Mouse (Mus musculus): ENCODE measurements at regions not wholly inside any gene's neighbourhood (a gene's known extent, or its start where the extent isn't known, plus 50 kb on each side); places are given as distances from the start of the nearest gene placed in this dataset.

GRCm38 (mm10) chr1:158119708-158120107, 236.4 kb downstream of the Brinp2 start:
- no peak for ATAC-seq (replicated peaks; ENCODE audit: low FRiP score, poor library complexity, severe bottlenecking)

- ATAC-seq (replicated peaks; ENCODE audit: low FRiP score, poor library complexity, severe bottlenecking): no peak
These were observed 231.2 kb downstream of the Brinp2 start for GRCm38 (mm10) chr1:158124902-158125301.

GRCm38 (mm10) chr1:158126272-158126671, 229.9 kb downstream of the Brinp2 start:
- no peak for ATAC-seq (replicated peaks; ENCODE audit: low FRiP score, poor library complexity, severe bottlenecking)

DNA sequence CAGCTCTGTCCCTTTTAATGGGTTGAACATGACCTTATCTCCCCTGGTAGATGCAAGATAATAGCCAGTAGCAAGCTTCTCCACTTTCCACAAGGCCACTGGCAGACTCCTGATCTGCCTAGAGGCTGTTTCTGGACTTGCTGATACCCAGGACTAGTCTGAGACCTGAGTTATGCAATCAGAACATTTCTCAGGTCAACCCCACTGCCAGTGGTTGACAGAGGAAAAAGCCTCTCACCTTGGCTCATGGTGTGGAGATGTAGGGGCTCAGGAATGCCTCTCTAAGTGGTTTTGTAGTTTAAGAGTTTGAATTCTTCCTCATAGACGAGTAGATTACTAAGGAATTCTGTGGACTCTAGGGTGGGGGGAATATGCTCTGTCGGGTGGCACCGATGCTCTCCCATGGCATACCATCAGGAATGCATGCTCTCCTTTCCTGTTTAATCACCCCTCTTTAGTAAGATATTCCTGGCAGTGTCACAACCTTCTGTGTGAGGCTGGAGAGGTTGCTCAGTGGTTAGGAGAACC, 226.8 kb downstream of the Brinp2 start:
- no peak for ATAC-seq (replicated peaks; ENCODE audit: low FRiP score, poor library complexity, severe bottlenecking)

DNA sequence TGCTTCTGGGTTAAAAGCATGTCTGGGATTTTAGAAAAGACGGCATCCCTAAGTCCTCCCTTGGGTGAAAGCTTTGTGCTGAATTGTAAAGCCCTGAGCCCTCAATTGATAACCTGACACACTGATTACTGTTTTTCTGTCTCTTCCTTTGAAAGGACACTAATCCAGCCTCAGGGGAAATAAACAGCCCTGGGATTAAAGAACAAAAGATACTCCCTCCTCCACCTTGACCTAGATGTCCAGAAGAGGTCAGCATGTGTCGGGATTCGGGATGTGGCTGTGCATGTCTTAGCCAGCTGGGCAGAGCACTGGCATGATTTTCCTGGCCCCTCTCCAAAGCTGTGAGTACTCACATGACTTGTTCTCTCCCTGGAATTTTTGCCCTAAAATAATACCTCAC, 208.6 kb downstream of the Brinp2 start:
- ATAC-seq (replicated peaks; ENCODE audit: low FRiP score, poor library complexity, severe bottlenecking): no peak

- ATAC-seq (replicated peaks; ENCODE audit: low FRiP score, poor library complexity, severe bottlenecking): no peak
These were observed 208.1 kb downstream of the Brinp2 start for GRCm38 (mm10) chr1:158148035-158148434.

- no peak for ATAC-seq (replicated peaks; ENCODE audit: low FRiP score, poor library complexity, severe bottlenecking)
These were observed 195.0 kb downstream of the Brinp2 start for GRCm38 (mm10) chr1:158161111-158161510.

DNA sequence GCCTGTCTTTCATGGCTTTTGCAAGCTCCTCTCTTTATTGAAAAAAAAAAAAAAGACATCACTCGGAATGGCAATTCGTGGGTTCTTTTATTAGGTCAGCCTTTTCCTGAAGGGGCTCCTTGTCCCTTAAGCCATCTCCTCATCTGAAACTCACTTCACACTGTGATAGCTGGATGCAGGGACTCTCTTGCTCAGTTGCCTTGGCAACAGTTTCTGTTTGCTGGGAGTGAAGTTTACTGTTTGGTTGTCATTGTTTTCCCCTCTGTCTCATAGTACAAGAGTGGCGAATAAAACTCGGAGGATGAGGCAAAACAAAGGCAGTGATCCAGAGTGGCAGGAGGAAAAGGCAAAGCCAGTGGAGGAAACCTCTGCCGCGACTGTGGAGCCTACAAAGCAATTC, 194.6 kb downstream of the Brinp2 start:
- ATAC-seq (replicated peaks; ENCODE audit: low FRiP score, poor library complexity, severe bottlenecking): no peak

DNA sequence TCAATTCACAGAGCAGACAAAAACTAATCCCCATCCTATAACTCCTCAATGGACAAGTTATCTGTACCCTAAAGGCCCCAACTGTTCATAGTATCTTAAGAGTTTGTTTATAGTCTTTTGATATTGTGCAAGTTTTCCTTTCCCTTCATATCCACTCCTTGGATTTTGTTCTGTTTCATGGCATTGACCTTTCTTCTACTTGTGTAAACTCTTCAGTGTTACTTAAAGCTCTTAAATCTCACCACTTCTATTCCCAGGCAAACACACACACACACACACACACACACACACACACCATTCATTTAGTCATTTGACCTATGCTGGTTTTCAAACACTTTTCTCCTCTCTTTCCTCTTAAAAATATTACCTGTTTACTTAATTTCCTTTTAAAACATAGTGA, 192.7 kb downstream of the Brinp2 start:
- no peak for ATAC-seq (replicated peaks; ENCODE audit: low FRiP score, poor library complexity, severe bottlenecking)

GRCm38 (mm10) chr1:158170006-158170405, 186.1 kb downstream of the Brinp2 start:
- ATAC-seq (replicated peaks; ENCODE audit: low FRiP score, poor library complexity, severe bottlenecking): no peak

GRCm38 (mm10) chr1:158180095-158180494, 176.0 kb downstream of the Brinp2 start:
- no peak for ATAC-seq (replicated peaks; ENCODE audit: low FRiP score, poor library complexity, severe bottlenecking)

GRCm38 (mm10) chr1:158181296-158181695, 174.8 kb downstream of the Brinp2 start:
- no peak for ATAC-seq (replicated peaks; ENCODE audit: low FRiP score, poor library complexity, severe bottlenecking)

- no peak for ATAC-seq (replicated peaks; ENCODE audit: low FRiP score, poor library complexity, severe bottlenecking)
These were observed 168.5 kb downstream of the Brinp2 start for GRCm38 (mm10) chr1:158187651-158188050.

DNA sequence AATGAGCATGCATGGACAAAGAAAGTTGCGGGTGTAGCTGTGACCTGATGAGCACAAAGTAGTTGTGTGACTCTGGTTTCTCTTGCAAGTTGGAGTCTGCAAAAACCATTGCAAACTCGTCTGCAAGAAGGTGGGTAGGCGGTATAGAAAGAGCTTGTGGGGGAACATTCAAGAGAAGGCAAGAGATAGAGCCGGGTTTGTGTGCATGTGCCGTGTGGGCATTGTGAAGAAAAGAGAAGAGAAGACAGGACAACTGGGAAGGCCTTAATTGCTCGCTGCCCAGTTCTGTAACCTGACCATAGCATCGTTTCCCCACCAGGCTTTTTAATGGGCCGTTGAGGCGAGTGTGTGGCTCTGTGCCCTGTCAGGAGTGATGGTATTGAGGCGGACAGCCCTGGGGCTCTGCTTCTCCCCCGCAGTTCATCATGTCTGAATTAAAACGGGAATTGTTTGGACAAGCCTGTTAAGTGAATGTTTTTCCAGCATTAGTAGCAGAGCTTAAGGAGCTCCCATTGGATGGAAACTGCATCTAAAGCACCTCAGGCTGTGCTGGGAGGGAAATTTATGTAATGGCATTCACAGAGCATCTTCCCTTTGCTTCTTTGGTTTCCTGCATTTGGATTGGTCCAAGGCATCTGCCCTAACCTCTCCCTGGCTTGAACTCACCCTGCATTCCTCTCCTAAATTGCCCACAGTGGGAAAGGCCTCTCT, 163.1 kb downstream of the Brinp2 start:
- ATAC-seq (replicated peaks; ENCODE audit: low FRiP score, poor library complexity, severe bottlenecking): no peak

DNA sequence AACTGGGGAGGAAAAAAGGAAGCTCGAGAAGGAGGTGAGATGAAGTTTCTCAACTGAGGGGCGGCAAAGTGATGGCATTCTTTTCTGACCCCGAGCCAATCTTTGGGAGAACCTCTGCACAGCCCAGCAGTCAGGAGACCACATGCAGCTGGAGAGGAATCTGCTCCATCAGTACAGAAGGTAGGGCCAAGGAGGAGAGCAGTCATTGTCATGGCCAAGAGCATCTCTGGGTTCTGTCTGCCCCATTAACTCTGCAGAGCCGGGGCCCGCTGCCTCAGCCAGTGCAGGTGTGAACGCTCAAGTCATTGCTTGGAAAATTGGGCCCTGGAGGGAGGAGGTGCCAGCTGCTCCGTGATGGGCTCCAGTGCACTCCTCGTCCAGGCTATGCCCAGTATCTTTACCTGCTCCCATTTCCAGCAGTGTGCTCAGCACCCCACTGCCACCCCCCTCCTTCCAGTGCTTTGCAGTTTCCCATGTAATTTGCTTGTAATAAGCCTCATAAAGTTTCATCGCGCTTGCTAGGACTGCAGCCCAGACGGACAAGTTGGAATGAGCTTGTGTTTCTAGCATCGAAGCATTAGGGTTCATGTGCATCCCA, 162.1 kb downstream of the Brinp2 start:
- ATAC-seq (replicated peaks; ENCODE audit: low FRiP score, poor library complexity, severe bottlenecking): no peak
